Mouse (Mus musculus) gastrocnemius, postnatal 10 days (tissue): Measurements from ENCODE around the gene Ly6g5c. TPM values are rescaled to one million over a fixed set of nuclear protein-coding genes. Genes with fewer than 3 reads are reported as not detected.
A peak's percentile ranks its signal among the peaks of the same experiment; 100 is the strongest.
"Not testable (repeated sequence)": the region's sequence is repeated elsewhere in the genome, so short reads cannot be mapped to it uniquely, and the experiment has no call there.

Experiments
- DNase-seq: peaks from one replicate; pipeline ENCODE4 v3.0.0; 2021; ENCODE audit warnings: mixed read lengths
- total RNA-seq, 2 experiments: library from RNA; stranded (reverse); gene quantifications; 2 replicates each; pipeline ENCODE4 v1.2.3; 2021

The Ly6g5c gene
- total RNA-seq, 2 experiments from 2014 or later = not detected

DNA sequence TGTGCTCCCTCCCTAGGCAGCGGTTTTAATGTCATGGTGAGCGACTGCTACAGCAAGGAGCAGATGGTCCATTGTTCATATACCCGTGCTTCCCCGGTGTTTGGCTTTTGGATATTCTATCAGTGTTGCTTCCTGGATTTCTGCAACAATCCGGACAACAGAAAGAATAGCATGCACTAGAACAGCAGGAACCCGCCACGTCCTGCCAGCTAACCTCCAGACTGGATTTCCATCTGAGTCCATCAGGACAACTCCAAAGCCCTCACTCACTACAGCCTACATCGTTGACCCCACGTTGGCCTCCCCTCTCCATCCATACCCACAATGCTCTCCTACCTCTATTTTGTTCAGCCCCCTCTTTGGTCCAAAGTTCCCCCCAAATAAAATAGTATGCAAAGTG lies 3.7 kb downstream of the Ly6g5c start:
- no peak for DNase-seq

DNA sequence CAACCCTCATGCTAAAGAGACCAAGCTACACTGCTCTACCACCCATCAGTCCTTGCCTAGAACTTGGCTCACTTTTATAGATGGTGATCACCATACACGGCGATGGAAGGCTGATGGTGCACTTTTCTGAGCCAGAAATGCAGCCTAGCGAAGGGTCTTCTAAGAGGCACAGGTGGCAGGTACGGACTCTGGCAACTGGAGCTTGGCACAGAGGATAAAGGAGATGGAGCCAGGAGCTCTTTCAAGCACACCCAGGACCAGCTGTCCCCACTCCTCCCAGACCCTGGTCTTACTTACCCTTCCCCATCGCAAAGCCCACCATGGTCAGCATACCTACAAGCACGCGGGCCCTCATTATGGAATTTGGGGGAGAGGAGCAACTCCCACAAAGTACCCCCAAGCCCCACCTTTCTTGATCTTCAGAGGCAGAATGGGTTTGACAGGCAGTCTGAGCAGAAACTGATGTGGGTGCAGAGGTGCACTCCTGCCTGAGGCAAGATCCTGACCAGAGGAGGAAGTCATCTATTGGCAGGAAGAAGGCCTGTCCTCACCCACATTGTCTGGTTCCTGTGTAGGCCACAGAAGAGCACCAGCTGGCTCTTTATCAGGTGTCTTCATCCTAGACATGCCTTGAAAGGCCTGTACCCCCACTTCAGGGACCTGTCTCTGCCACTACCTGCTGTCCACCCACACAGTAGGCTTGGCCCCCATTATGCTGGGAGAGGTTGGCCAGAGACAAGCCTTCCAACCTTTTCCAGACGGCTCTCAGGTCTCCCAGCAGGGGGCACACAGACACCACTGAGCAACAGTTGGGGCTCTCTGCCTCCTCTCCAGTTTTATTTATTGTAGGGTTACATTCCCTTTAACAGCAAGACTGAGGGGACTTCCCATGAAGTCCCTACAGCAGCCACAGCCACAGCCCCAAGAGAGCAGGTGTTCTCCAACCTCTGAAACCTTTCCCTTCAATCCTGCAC lies 7.3 kb downstream of the Ly6g5c start, which contains the start of gene Ly6g5b:
Gene Ly6g5b, minus strand, starts transcription at position 383 of the 974 bp plus-strand sequence.
- DNase-seq = no peak

GRCm38 (mm10) chr17:35120745-35121142 lies 12.7 kb downstream of the Ly6g5c start:
- peak; percentile 61 for DNase-seq

GRCm38 (mm10) chr17:35121143-35121799 lies 13.2 kb downstream of the Ly6g5c start, which contains the start of gene Gpank1:
Gene Gpank1 (plus strand): TSS chr17:35121455.
- DNase-seq = peak; percentile 96

GRCm38 (mm10) chr17:35121871-35122303 lies 13.8 kb downstream of the Ly6g5c start, which contains the start of gene Csnk2b:
Gene Csnk2b (minus strand): TSS chr17:35122053.
- DNase-seq = peak; percentile 39

DNA sequence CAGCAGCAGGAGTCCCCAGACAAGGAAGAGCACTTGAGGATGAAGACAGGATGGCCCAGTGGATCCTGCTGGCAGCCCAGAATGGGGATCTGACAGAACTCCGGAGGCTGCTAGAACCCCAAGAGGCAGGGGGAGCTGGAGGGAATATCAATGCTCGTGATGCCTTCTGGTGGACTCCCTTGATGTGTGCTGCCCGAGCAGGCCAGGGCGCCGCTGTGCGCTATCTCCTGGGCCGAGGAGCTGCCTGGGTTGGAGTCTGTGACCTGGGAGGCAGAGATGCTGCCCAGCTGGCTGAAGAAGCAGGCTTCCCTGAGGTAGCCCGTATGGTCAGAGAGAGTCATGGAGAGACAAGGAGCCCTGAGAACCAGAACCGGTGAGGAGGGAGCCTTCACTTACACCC lies 15.2 kb downstream of the Ly6g5c start:
- DNase-seq = not testable (repeated sequence)

GRCm38 (mm10) chr17:35124261-35124896 lies 16.3 kb downstream of the Ly6g5c start:
- DNase-seq = not testable (repeated sequence)

DNA sequence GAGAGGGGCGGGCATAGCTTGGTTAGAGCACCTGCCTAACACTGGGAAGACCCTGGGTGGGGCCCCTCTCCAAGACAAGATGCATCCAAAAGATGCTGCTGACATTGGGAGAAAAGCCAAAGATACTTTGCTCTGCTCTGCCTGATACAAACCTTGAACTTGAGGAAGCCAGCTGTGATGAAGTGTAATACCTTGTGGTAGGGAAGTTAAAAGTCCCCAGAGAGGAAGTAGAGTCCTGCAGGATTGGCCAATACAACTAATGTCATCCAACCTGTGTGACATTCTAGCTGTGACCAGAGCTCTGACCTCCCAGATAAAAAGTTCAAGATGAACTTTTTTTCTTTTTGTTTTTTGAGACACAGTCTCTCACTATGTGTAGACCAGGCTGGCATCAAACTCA lies 17.0 kb downstream of the Ly6g5c start:
- DNase-seq = no peak

DNA sequence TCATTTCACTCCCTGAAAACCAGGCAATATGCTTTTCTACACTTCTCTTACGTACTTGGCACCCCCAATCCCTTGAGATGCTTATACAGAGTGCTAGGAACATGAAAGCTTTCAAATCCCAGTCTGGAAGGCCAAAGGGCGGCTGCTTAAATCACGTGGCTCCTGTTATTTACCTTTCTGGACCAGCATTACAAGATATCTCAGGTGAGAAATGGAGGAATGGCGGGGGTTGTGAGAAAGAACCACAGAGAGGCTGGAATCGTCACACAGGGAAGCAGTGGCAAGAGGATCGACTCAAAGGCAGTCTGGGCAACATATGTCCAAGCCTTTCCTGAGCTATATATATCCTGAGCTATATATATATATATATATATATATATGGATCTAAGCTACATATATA lies 17.5 kb downstream of the Ly6g5c start:
- no peak for DNase-seq

GRCm38 (mm10) chr17:35126206-35126611 lies 18.1 kb downstream of the Ly6g5c start, which contains the start of gene D17H6S53E:
Gene D17H6S53E (plus strand): TSS chr17:35126373.
- DNase-seq = peak; percentile 74

DNA sequence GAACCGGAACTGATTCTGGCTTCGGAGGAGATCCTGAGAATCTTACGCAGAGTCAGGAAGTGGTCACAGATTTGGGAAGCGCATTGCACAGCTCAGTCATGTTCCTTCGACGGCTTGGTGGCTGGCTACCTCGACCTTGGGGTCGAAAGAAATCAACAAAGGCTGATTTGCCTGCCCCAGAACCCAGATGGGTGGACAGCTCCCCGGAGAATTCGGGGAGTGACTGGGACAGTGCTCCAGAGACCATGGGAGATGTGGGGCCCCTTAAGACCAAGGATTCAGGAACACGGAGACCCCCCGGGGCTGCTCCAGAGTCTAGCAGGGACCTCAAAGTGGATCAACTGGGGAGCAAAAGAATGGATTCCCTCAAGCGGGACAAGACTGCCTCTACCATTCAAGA lies 18.9 kb downstream of the Ly6g5c start:
- DNase-seq = no peak

GRCm38 (mm10) chr17:35128996-35129395 lies 20.9 kb downstream of the Ly6g5c start:
- no peak for DNase-seq

DNA sequence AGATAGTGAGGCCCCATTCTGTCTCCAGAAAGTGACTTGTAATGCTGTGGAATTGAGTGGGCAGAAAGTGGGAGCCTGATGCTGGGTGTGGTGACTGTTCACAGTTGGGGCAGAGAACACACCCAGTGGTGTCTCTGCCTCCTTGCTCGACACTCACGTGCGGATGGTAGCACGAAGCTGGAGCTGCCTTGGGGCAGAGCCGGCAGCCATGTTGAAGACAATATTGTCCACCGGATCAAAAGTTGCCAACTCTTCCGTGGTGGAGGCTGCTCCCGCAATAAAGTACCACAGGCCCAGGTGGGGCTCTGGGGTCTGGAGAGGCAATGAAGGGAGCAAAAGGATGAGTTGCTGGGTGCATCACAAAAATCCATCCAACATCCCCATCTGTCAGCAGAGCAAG lies 23.0 kb downstream of the Ly6g5c start:
- DNase-seq = no peak

GRCm38 (mm10) chr17:35131500-35132173 lies 23.6 kb downstream of the Ly6g5c start, which contains the start of gene Apom:
Gene Apom (minus strand): TSS chr17:35132050.
- no peak for DNase-seq

- no peak for DNase-seq
Measured at GRCm38 (mm10) chr17:35132174-35132560, 24.1 kb downstream of the Ly6g5c start.

- no peak for DNase-seq
Measured at GRCm38 (mm10) chr17:35133517-35133916, 25.4 kb downstream of the Ly6g5c start.

- peak; percentile 95 for DNase-seq
Measured at GRCm38 (mm10) chr17:35134801-35135590, 26.9 kb downstream of the Ly6g5c start, which contains the start of gene Bag6. Gene Bag6 (plus strand): TSS chr17:35135178.

GRCm38 (mm10) chr17:35135591-35136320 lies 27.7 kb downstream of the Ly6g5c start:
- no peak for DNase-seq

- DNase-seq = no peak
Measured at GRCm38 (mm10) chr17:35139269-35139668, 31.2 kb downstream of the Ly6g5c start.

GRCm38 (mm10) chr17:35140490-35140996 lies 32.5 kb downstream of the Ly6g5c start:
- DNase-seq = no peak
